Mouse (Mus musculus): ENCODE results near the gene Gm10181.

GRCm38 (mm10) chr9:25076505-25076904 is 12.7 kb upstream of the Gm10181 start:
- no peak for TF ChIP-seq POLR2A (IDR thresholded peaks at IDR 0.05; ENCODE audit: insufficient read depth, low read depth, low read length)
- no peak for TF ChIP-seq CTCF (IDR thresholded peaks at IDR 0.05; ENCODE audit: insufficient read depth, low read depth, low read length)
